Comparison of ENCODE assay signal across 8 mouse cellular contexts in the genomic region with DNA sequence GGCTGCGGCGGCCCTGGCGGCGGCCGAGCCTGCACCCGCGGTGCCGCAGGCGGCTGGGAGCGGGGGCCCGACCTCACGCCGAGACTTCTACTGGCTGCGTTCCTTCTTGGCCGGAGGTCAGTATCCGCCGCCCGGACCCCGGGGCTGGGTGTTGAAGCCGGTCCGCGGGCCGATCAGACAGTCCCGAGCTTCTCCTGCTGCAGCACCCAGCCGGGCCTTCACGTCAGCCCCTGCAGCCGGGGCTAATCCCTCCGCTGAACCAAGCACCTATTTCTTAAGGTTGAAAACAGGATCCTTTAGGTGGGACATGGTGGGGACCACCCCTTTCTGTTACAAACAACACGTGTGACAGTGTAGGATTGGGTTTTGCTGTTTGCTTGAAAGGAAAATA. TPM values are rescaled to one million over a fixed set of nuclear protein-coding genes. Genes with fewer than 3 reads are reported as not detected.
A peak's percentile ranks its signal among the peaks of the same experiment; 100 is the strongest.
DNase-seq lines count a peak whose midpoint lies in the region; ATAC-seq and TF ChIP-seq lines count a peak whose summit lies in the region.

No protein-coding gene starts in this region.

- H3K27me3 ChIP-seq in embryonic facial prominence, embryonic 14.5 days (replicated peaks; ENCODE audit: control insufficient read depth, insufficient read depth, low read length) = no peaks in the 10 kb centered on the region
- H3K27me3 ChIP-seq in intestine, embryonic 16.5 days (replicated peaks; ENCODE audit: control insufficient read depth, insufficient read depth, low read length) = no peaks in the 10 kb centered on the region
- no peaks in the 10 kb centered on the region for H3K27me3 ChIP-seq in neural tube, embryonic 14.5 days (ENCODE audit: control insufficient read depth, insufficient read depth, low read length)

- peak; percentile 71; the same call in 1 of the 2 replicates for ATAC-seq in embryonic facial prominence, embryonic 14.5 days (ENCODE audit: low read depth)
- peak; percentile 72 for ATAC-seq in intestine, embryonic 16.5 days
- peak; percentile 76 for ATAC-seq in neural tube, embryonic 14.5 days (ENCODE audit: low read depth)
- no peak for ATAC-seq in megakaryocyte-erythroid progenitor cell, adult 5-6 weeks (replicated peaks; ENCODE audit: low FRiP score, low TSS enrichment, poor library complexity, severe bottlenecking)

- H3K9ac ChIP-seq in embryonic facial prominence, embryonic 14.5 days (ENCODE audit: low read depth, low read length) = peak overlapping the region; percentile 86
- H3K9ac ChIP-seq in intestine, embryonic 16.5 days (ENCODE audit: low read depth, low read length) = peak overlapping the region; percentile 97
- H3K9ac ChIP-seq in neural tube, embryonic 14.5 days (replicated peaks; ENCODE audit: low read depth, low read length) = peak overlapping the region; percentile 95

- no peak for DNase-seq in lung, adult 2 months
- no peak for DNase-seq in lung, adult 18-20 months
- DNase-seq in embryonic facial prominence, embryonic 14.5 days (ENCODE audit: low spot score) = peak; percentile 8
- DNase-seq in adrenal gland, adult 2 months = no peak
- DNase-seq in urinary bladder, adult 18-20 months (ENCODE audit: low spot score in 2 of 2) = no peak

- no peak for TF ChIP-seq CTCF in lung, adult 2 months (IDR thresholded peaks at IDR 0.05; ENCODE audit: insufficient read depth, low read length)

- H3K9me3 ChIP-seq in embryonic facial prominence, embryonic 14.5 days (ENCODE audit: control insufficient read depth, low read length) = no peaks in the 10 kb centered on the region
- H3K9me3 ChIP-seq in intestine, embryonic 16.5 days (ENCODE audit: control insufficient read depth, low read length) = no peaks in the 10 kb centered on the region
- no peaks in the 10 kb centered on the region for H3K9me3 ChIP-seq in neural tube, embryonic 14.5 days (ENCODE audit: control insufficient read depth, low read length)

- no peaks in the 10 kb centered on the region for H3K36me3 ChIP-seq in embryonic facial prominence, embryonic 14.5 days (ENCODE audit: control insufficient read depth, insufficient read depth, low read length)
- H3K36me3 ChIP-seq in intestine, embryonic 16.5 days (ENCODE audit: control insufficient read depth, insufficient read depth, low read length) = no peaks in the 10 kb centered on the region
- no peaks in the 10 kb centered on the region for H3K36me3 ChIP-seq in neural tube, embryonic 14.5 days (ENCODE audit: control insufficient read depth, insufficient read depth, low read length)

- H3K4me1 ChIP-seq in lung, adult 2 months (ENCODE audit: control insufficient read depth, insufficient read depth, low read length) = peaks cover 9% of the 10 kb centered on the region
- peaks cover 10% of the 10 kb centered on the region; the same call in 1 of the 2 replicates for H3K4me1 ChIP-seq in embryonic facial prominence, embryonic 14.5 days (ENCODE audit: control insufficient read depth, insufficient read depth, low read length)
- peaks cover 4% of the 10 kb centered on the region for H3K4me1 ChIP-seq in intestine, embryonic 16.5 days (ENCODE audit: control insufficient read depth, insufficient read depth, low read length)
- H3K4me1 ChIP-seq in neural tube, embryonic 14.5 days (ENCODE audit: control insufficient read depth, insufficient read depth, low read length) = no peaks in the 10 kb centered on the region; the same call in 1 of the 2 replicates

- H3K4me2 ChIP-seq in embryonic facial prominence, embryonic 14.5 days (ENCODE audit: low read depth, low read length) = peak overlapping the region; percentile 96
- H3K4me2 ChIP-seq in intestine, embryonic 16.5 days (ENCODE audit: low read depth, low read length) = peak overlapping the region; percentile 65
- peak overlapping the region; percentile 94 for H3K4me2 ChIP-seq in neural tube, embryonic 14.5 days (ENCODE audit: low read depth, low read length)

- no peak for TF ChIP-seq POLR2A in lung, adult 2 months (IDR thresholded peaks at IDR 0.05; ENCODE audit: borderline replicate concordance, extremely low read depth, low read depth, low read length)

- H3K27ac ChIP-seq in embryonic facial prominence, embryonic 14.5 days (replicated peaks; ENCODE audit: low read depth, low read length) = peak overlapping the region; percentile 80
- peak overlapping the region; percentile 83 for H3K27ac ChIP-seq in intestine, embryonic 16.5 days (ENCODE audit: low read length)
- H3K27ac ChIP-seq in neural tube, embryonic 14.5 days (ENCODE audit: low read depth, low read length) = peak overlapping the region; percentile 85

- under 1% methylated on average over 29 of the region's 29 CpGs for WGBS in lung, adult 2 months
- WGBS in embryonic facial prominence, embryonic 14.5 days = 2% methylated on average over 5 of the region's 29 CpGs
- 0% methylated on average over 29 of the region's 29 CpGs for WGBS in intestine, embryonic 16.5 days
- WGBS in neural tube, embryonic 14.5 days = under 1% methylated on average over 29 of the region's 29 CpGs

- H3K4me3 ChIP-seq in lung, adult 2 months (replicated peaks; ENCODE audit: extremely low read depth, low read depth, low read length) = peak overlapping the region; percentile 71
- H3K4me3 ChIP-seq in embryonic facial prominence, embryonic 14.5 days (ENCODE audit: low read depth, low read length) = peak overlapping the region; percentile 74
- H3K4me3 ChIP-seq in intestine, embryonic 16.5 days (ENCODE audit: low read length) = peak overlapping the region; percentile 98
- H3K4me3 ChIP-seq in neural tube, embryonic 14.5 days (ENCODE audit: low read depth, low read length) = peak overlapping the region; percentile 97

RNA-seq across cellular contexts. Expression of gene Slc25a16, which starts 0.3 kb away (rescaled TPM):
- 43.7 and 60.6 TPM in 2 replicates for polyA plus RNA-seq in lung, adult 2 months (2012; rRNA removed)
- 13.9 and 15.0 TPM in 2 replicates for polyA plus RNA-seq in embryonic facial prominence, embryonic 14.5 days (2014; fragmentation: Nextera tagmentation; extraction: Ambion mirVana)
- 13.2 and 13.6 TPM in 2 replicates for polyA plus RNA-seq in intestine, embryonic 16.5 days (2015; fragmentation: Nextera tagmentation; extraction: Ambion mirVana)
- polyA plus RNA-seq in neural tube, embryonic 14.5 days (2014; fragmentation: Nextera tagmentation; extraction: Ambion mirVana) = 18.3 and 19.3 TPM in 2 replicates
- 15.4 and 20.4 TPM in 2 replicates for total RNA-seq in megakaryocyte-erythroid progenitor cell, adult 5-6 weeks (2014; fragmentation: Nextera tagmentation)
- total RNA-seq in megakaryocyte-erythroid progenitor cell, adult 5-6 weeks (2017) = 22.1 and 25.7 TPM in 2 replicates
- total RNA-seq in adrenal gland, adult 2 months (2021) = 10 to 100 TPM; 42.9 to 44.6 TPM
- 46.5 and 46.8 TPM in 2 replicates for polyA plus RNA-seq in adrenal gland, adult 2 months (2012; rRNA removed)

RNA-seq across cellular contexts. Expression of gene Tet1, which starts 12.0 kb away (rescaled TPM):
- 2.4 and 3.2 TPM in 2 replicates for polyA plus RNA-seq in lung, adult 2 months (2012; rRNA removed)
- polyA plus RNA-seq in embryonic facial prominence, embryonic 14.5 days (2014; fragmentation: Nextera tagmentation; extraction: Ambion mirVana) = 22.2 and 26.7 TPM in 2 replicates
- 10.6 and 11.1 TPM in 2 replicates for polyA plus RNA-seq in intestine, embryonic 16.5 days (2015; fragmentation: Nextera tagmentation; extraction: Ambion mirVana)
- 47.9 and 52.2 TPM in 2 replicates for polyA plus RNA-seq in neural tube, embryonic 14.5 days (2014; fragmentation: Nextera tagmentation; extraction: Ambion mirVana)
- 15.2 and 15.8 TPM in 2 replicates for total RNA-seq in megakaryocyte-erythroid progenitor cell, adult 5-6 weeks (2014; fragmentation: Nextera tagmentation)
- total RNA-seq in megakaryocyte-erythroid progenitor cell, adult 5-6 weeks (2017) = 5.0 and 11.6 TPM in 2 replicates
- total RNA-seq in adrenal gland, adult 2 months (2021) = 1 to 10 TPM; 2.7 to 3.0 TPM
- polyA plus RNA-seq in adrenal gland, adult 2 months (2012; rRNA removed) = 0.44 and 0.52 TPM in 2 replicates

RNA-seq across cellular contexts. Expression of gene Dna2, which starts 26.1 kb away (rescaled TPM):
- polyA plus RNA-seq in lung, adult 2 months (2012; rRNA removed) = 4.9 and 7.1 TPM in 2 replicates
- 11.0 and 11.9 TPM in 2 replicates for polyA plus RNA-seq in embryonic facial prominence, embryonic 14.5 days (2014; fragmentation: Nextera tagmentation; extraction: Ambion mirVana)
- polyA plus RNA-seq in intestine, embryonic 16.5 days (2015; fragmentation: Nextera tagmentation; extraction: Ambion mirVana) = 21.3 and 22.1 TPM in 2 replicates
- 4.8 and 5.1 TPM in 2 replicates for polyA plus RNA-seq in neural tube, embryonic 14.5 days (2014; fragmentation: Nextera tagmentation; extraction: Ambion mirVana)
- total RNA-seq in megakaryocyte-erythroid progenitor cell, adult 5-6 weeks (2014; fragmentation: Nextera tagmentation) = 61.7 and 63.1 TPM in 2 replicates
- 41.9 and 42.8 TPM in 2 replicates for total RNA-seq in megakaryocyte-erythroid progenitor cell, adult 5-6 weeks (2017)
- 1 to 10 TPM in 1 of 2 experiments, under 1 TPM in 1; 0.83 to 1.2 TPM for total RNA-seq in adrenal gland, adult 2 months (2021)
- polyA plus RNA-seq in adrenal gland, adult 2 months (2012; rRNA removed) = 0.48 and 0.61 TPM in 2 replicates

RNA-seq across cellular contexts. Expression of gene Rufy2, which starts 59.3 kb away (rescaled TPM):
- 2.6 and 4.4 TPM in 2 replicates for polyA plus RNA-seq in lung, adult 2 months (2012; rRNA removed)
- polyA plus RNA-seq in embryonic facial prominence, embryonic 14.5 days (2014; fragmentation: Nextera tagmentation; extraction: Ambion mirVana) = 23.5 and 26.3 TPM in 2 replicates
- 13.8 and 19.6 TPM in 2 replicates for polyA plus RNA-seq in intestine, embryonic 16.5 days (2015; fragmentation: Nextera tagmentation; extraction: Ambion mirVana)
- polyA plus RNA-seq in neural tube, embryonic 14.5 days (2014; fragmentation: Nextera tagmentation; extraction: Ambion mirVana) = 63.2 and 73.0 TPM in 2 replicates
- 4.3 and 15.9 TPM in 2 replicates for total RNA-seq in megakaryocyte-erythroid progenitor cell, adult 5-6 weeks (2014; fragmentation: Nextera tagmentation)
- 1.8 and 3.1 TPM in 2 replicates for total RNA-seq in megakaryocyte-erythroid progenitor cell, adult 5-6 weeks (2017)
- 10 to 100 TPM; 11.2 to 16.3 TPM for total RNA-seq in adrenal gland, adult 2 months (2021)
- 1.9 and 2.1 TPM in 2 replicates for polyA plus RNA-seq in adrenal gland, adult 2 months (2012; rRNA removed)
